Mouse (Mus musculus): ENCODE measurements around the gene Ccl3. TPM values are rescaled to one million over a fixed set of nuclear protein-coding genes. Genes with fewer than 3 reads are reported as not detected.

Ccl3 gene
- polyA plus RNA-seq, 1 experiment from 2014 or later, result 0.66 TPM

DNA sequence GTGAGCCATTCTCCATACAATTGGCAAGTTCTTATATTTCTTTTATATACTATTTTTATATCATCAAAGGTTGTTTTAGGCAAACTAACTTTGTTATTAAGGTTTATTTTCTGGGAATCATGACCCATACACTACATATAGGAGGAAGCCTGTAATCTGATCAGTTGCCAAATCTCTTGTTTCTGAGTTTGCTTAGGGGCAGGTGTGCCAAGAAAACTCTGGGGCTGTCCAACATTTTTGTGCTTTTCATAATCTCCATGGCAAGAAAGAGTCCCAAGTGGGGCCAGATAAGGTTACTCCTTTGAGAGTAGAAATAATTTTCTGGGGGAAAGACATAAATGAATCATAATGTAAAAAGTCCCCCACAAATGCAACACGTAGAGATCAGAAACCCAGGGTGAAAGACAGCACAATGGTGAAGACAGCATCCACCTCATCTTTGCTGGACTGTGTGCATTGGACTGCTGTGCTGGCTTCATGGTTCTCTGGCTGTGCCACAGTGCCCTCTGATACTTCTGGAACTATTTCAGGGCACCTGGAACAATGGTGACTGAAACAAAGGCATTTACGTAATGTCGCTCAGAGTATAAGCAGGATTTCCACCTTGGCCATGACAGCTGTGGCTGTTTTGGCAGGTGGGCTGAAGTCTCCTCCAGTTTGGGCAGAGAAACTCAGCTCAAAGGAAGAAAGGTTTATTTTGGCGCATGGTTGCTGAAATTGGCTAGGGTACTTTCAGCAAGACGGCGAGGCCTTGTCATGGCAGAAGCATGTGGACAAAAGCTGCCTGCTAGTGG lies 2.6 kb downstream of the Ccl3 start:
- Histone ChIP-seq H3K9ac (ENCODE audit: low read depth, low read length) (no peak overlapping the region), H3K27ac (ENCODE audit: low read length) (no peak overlapping the region), H3K4me3 (ENCODE audit: low read length) (no peak overlapping the region), H3K4me1 (ENCODE audit: control insufficient read depth, insufficient read depth, low read length) (no peaks in the 10 kb centered on the region), H3K9me3 (ENCODE audit: control insufficient read depth, low read length) (no peaks in the 10 kb centered on the region), H3K4me2 (ENCODE audit: low read depth, low read length) (no peak overlapping the region), H3K27me3 (replicated peaks; ENCODE audit: control insufficient read depth, insufficient read depth, low read length) (no peaks in the 10 kb centered on the region), H3K36me3 (ENCODE audit: control insufficient read depth, insufficient read depth, low read length) (no peaks in the 10 kb centered on the region)
- 94% methylated on average over 6 of the region's 6 CpGs for WGBS
- no peak for ATAC-seq

- H3K9me3 ChIP-seq (ENCODE audit: control insufficient read depth, low read length), result no peaks in the 10 kb centered on the region
- ATAC-seq, result no peak
- no peaks in the 10 kb centered on the region for H3K27me3 ChIP-seq (replicated peaks; ENCODE audit: control insufficient read depth, insufficient read depth, low read length)
- no peak within 1 kb of the TSS for H3K4me3 ChIP-seq (ENCODE audit: low read length)
- H3K4me2 ChIP-seq (ENCODE audit: low read depth, low read length), result no peak within 1 kb of the TSS
- no peak within 1 kb of the TSS for H3K27ac ChIP-seq (ENCODE audit: low read length)
- no peaks in the 10 kb centered on the region for H3K4me1 ChIP-seq (ENCODE audit: control insufficient read depth, insufficient read depth, low read length)
- no peaks in the 10 kb centered on the region for H3K36me3 ChIP-seq (ENCODE audit: control insufficient read depth, insufficient read depth, low read length)
- no peak within 1 kb of the TSS for H3K9ac ChIP-seq (ENCODE audit: low read depth, low read length)
- 85% methylated on average over 1 of the region's 1 CpGs for WGBS
These were observed 3.6 kb downstream of the Ccl3 start, which contains the start of gene Rpl9-ps1 for GRCm38 (mm10) chr11:83645521-83645920. Gene Rpl9-ps1 (minus strand): TSS chr11:83645621.

DNA sequence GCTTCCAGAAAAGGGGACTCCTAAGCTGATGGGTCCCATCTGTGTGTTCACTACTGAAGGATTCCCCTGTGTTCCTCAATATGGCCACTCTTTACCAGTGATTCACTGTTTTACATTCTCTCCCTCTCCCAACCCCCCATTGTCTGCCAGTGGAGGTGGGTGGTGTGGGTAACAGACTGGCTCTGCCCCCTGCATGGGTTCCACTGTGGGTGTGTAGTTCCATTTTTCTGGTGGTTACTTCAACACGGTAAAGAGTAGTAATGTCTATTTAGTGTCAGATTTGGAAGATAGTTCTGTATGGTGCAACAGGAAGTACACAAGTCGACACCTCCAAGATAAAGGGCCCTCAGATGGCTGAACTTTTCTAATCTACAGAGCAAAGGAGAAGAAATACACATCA lies 7.9 kb downstream of the Ccl3 start:
- Histone ChIP-seq H3K4me1 (ENCODE audit: control insufficient read depth, insufficient read depth, low read length) (no peaks in the 10 kb centered on the region), H3K4me2 (ENCODE audit: low read depth, low read length) (no peak overlapping the region), H3K36me3 (ENCODE audit: control insufficient read depth, insufficient read depth, low read length) (no peaks in the 10 kb centered on the region), H3K27me3 (replicated peaks; ENCODE audit: control insufficient read depth, insufficient read depth, low read length) (no peaks in the 10 kb centered on the region), H3K4me3 (ENCODE audit: low read length) (no peak overlapping the region), H3K9ac (ENCODE audit: low read depth, low read length) (no peak overlapping the region), H3K27ac (ENCODE audit: low read length) (no peak overlapping the region), H3K9me3 (ENCODE audit: control insufficient read depth, low read length) (no peaks in the 10 kb centered on the region)
- no peak for ATAC-seq
- 60% methylated on average over 2 of the region's 2 CpGs for WGBS

GRCm38 (mm10) chr11:83640141-83640540 lies 9.0 kb downstream of the Ccl3 start:
- Histone ChIP-seq H3K36me3 (ENCODE audit: control insufficient read depth, insufficient read depth, low read length) (no peaks in the 10 kb centered on the region), H3K27me3 (replicated peaks; ENCODE audit: control insufficient read depth, insufficient read depth, low read length) (no peaks in the 10 kb centered on the region), H3K27ac (ENCODE audit: low read length) (no peak overlapping the region), H3K4me1 (ENCODE audit: control insufficient read depth, insufficient read depth, low read length) (no peaks in the 10 kb centered on the region), H3K9ac (ENCODE audit: low read depth, low read length) (no peak overlapping the region), H3K9me3 (ENCODE audit: control insufficient read depth, low read length) (no peaks in the 10 kb centered on the region), H3K4me2 (ENCODE audit: low read depth, low read length) (no peak overlapping the region), H3K4me3 (ENCODE audit: low read length) (no peak overlapping the region)
- WGBS, result 75% methylated on average over 5 of the region's 5 CpGs
- ATAC-seq, result no peak

- no peak overlapping the region for H3K9ac ChIP-seq (ENCODE audit: low read depth, low read length)
- no peaks in the 10 kb centered on the region for H3K36me3 ChIP-seq (ENCODE audit: control insufficient read depth, insufficient read depth, low read length)
- no peak overlapping the region for H3K27ac ChIP-seq (ENCODE audit: low read length)
- 65% methylated on average over 3 of the region's 3 CpGs for WGBS
- H3K4me2 ChIP-seq (ENCODE audit: low read depth, low read length), result no peak overlapping the region
- H3K4me3 ChIP-seq (ENCODE audit: low read length), result no peak overlapping the region
- H3K27me3 ChIP-seq (replicated peaks; ENCODE audit: control insufficient read depth, insufficient read depth, low read length), result no peaks in the 10 kb centered on the region
- H3K9me3 ChIP-seq (ENCODE audit: control insufficient read depth, low read length), result no peaks in the 10 kb centered on the region
- no peaks in the 10 kb centered on the region for H3K4me1 ChIP-seq (ENCODE audit: control insufficient read depth, insufficient read depth, low read length)
- ATAC-seq, result no peak
These were observed 9.6 kb downstream of the Ccl3 start for GRCm38 (mm10) chr11:83639533-83639932.

DNA sequence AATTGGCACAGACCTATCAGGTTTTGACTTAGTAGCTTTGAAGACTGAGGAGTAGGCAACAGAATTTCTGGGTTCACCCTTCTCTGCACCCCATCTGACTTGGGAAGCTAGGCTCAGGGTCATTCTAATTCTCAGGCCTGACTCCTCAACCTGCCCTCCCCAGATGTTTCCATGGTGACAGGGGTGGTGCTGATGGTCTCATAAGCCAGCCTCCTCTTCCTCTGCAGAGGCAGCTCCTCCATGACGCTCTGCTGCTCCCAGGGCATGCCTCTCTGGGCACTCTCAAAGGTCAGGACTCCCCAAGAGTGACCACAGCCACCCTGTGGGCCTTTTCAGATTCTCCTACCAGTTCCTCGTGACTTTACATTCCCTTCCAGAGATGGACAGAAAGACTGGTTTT lies 10.2 kb downstream of the Ccl3 start:
- no peak for ATAC-seq
- Histone ChIP-seq H3K27ac (ENCODE audit: low read length) (no peak overlapping the region), H3K36me3 (ENCODE audit: control insufficient read depth, insufficient read depth, low read length) (no peaks in the 10 kb centered on the region), H3K9me3 (ENCODE audit: control insufficient read depth, low read length) (no peaks in the 10 kb centered on the region), H3K4me1 (ENCODE audit: control insufficient read depth, insufficient read depth, low read length) (no peaks in the 10 kb centered on the region), H3K9ac (ENCODE audit: low read depth, low read length) (no peak overlapping the region), H3K4me3 (ENCODE audit: low read length) (no peak overlapping the region), H3K4me2 (ENCODE audit: low read depth, low read length) (no peak overlapping the region), H3K27me3 (replicated peaks; ENCODE audit: control insufficient read depth, insufficient read depth, low read length) (no peaks in the 10 kb centered on the region)
- WGBS, result 55% methylated on average over 2 of the region's 2 CpGs

DNA sequence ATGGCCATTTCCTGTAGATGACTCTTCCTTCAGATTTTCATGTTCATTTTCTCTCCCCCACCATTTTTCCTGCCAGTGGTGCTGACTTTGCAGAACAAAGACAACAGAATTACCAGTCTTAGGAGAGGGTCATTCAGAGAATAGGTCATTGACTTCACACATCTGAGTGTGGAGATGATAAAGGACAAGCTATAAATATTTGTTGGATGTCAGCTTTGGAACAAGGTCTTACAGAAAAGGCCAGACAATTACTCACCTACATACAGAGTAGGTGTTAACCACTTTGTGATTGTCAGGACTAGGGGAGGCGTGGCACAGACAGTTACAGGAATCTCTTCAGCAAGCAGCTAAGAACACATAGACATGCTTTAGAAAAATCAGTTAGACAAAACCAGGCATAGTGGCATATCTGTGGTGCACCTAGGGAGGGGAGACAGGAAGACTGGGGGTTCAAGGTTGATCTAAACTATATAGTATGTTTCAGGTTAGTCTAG lies 12.4 kb downstream of the Ccl3 start:
- Histone ChIP-seq H3K4me3 (ENCODE audit: low read length) (no peak overlapping the region), H3K27me3 (replicated peaks; ENCODE audit: control insufficient read depth, insufficient read depth, low read length) (no peaks in the 10 kb centered on the region), H3K4me2 (ENCODE audit: low read depth, low read length) (no peak overlapping the region), H3K9ac (ENCODE audit: low read depth, low read length) (no peak overlapping the region), H3K4me1 (ENCODE audit: control insufficient read depth, insufficient read depth, low read length) (no peaks in the 10 kb centered on the region), H3K27ac (ENCODE audit: low read length) (no peak overlapping the region), H3K36me3 (ENCODE audit: control insufficient read depth, insufficient read depth, low read length) (no peaks in the 10 kb centered on the region), H3K9me3 (ENCODE audit: control insufficient read depth, low read length) (no peaks in the 10 kb centered on the region)
- ATAC-seq, result no peak
- WGBS, result 90% methylated on average over 1 of the region's 1 CpGs

DNA sequence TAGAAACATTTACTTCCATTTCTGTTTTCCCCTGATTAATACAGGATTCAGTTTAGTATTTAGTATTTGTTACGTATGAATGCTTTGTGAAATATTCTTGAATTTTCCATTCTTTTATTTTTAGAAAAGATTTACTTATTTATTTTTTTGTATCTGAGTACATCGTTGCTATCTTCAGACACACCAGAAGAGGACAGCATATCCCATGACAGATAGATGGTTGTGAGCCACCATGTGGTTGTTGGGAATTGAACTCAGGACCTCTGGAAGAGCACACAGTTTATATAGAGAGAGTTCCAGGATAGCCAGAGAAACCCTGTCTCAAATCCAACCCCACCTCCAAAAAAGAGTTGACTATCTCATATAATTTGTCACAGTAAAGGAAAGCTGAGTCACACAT lies 14.3 kb downstream of the Ccl3 start:
- no peak overlapping the region for H3K4me2 ChIP-seq (ENCODE audit: low read depth, low read length)
- whole genome bisulfite sequencing, result 94% methylated on average over 2 of the region's 2 CpGs

DNA sequence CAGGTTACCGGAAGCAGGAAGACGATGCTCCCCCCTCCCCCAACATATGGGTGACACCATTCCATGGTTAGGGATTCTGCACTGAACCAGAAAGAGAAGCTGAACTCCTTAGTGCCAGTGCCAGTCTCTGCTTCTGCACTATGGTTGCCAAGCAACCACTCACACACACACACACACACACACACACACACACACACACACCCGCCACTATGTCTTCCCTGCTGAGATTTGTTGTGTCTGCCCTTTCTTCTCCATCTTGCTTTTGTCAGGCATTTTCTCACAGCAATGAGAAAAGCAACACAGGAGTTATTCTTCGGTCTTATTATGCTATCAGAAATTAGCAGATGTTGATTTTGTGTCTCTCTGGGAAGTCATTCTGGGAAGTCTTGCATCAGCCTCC lies 14.7 kb downstream of the Ccl3 start:
- no peak for ATAC-seq
- Histone ChIP-seq H3K4me1 (ENCODE audit: control insufficient read depth, insufficient read depth, low read length) (no peaks in the 10 kb centered on the region), H3K4me3 (ENCODE audit: low read length) (no peak overlapping the region), H3K9me3 (ENCODE audit: control insufficient read depth, low read length) (no peaks in the 10 kb centered on the region), H3K9ac (ENCODE audit: low read depth, low read length) (no peak overlapping the region), H3K4me2 (ENCODE audit: low read depth, low read length) (no peak overlapping the region), H3K27me3 (replicated peaks; ENCODE audit: control insufficient read depth, insufficient read depth, low read length) (no peaks in the 10 kb centered on the region), H3K36me3 (ENCODE audit: control insufficient read depth, insufficient read depth, low read length) (no peaks in the 10 kb centered on the region), H3K27ac (ENCODE audit: low read length) (no peak overlapping the region)
- 65% methylated on average over 4 of the region's 4 CpGs for WGBS

More for the DNA sequence above, 14.3 kb downstream of the Ccl3 start:
- Histone ChIP-seq H3K36me3 (ENCODE audit: control insufficient read depth, insufficient read depth, low read length) (no peaks in the 10 kb centered on the region), H3K9ac (ENCODE audit: low read depth, low read length) (no peak overlapping the region), H3K4me1 (ENCODE audit: control insufficient read depth, insufficient read depth, low read length) (no peaks in the 10 kb centered on the region), H3K27me3 (replicated peaks; ENCODE audit: control insufficient read depth, insufficient read depth, low read length) (no peaks in the 10 kb centered on the region), H3K27ac (ENCODE audit: low read length) (no peak overlapping the region), H3K9me3 (ENCODE audit: control insufficient read depth, low read length) (no peaks in the 10 kb centered on the region), H3K4me3 (ENCODE audit: low read length) (no peak overlapping the region)
- ATAC-seq, result no peak

DNA sequence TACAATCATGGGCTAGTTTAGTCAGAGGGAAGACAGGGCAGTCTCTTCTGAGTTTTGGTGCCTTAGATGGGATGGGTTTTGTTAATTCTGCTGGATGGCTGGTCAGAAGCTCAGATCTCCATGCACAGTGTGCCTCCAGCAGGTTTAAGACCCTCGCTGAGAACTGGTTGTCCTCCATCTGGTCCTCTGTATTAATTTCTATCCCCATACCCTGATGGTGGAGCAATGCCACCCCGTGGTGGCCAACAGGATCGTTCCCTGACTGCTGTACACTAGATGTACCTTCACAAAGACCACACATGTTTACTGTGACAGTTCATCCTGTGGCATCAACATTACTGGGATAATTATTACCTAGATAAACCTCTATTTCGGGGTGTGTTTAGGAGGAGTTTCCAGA lies 16.4 kb downstream of the Ccl3 start:
- H3K9ac ChIP-seq (ENCODE audit: low read depth, low read length), result no peak overlapping the region
- H3K36me3 ChIP-seq (ENCODE audit: control insufficient read depth, insufficient read depth, low read length), result no peaks in the 10 kb centered on the region
- WGBS, result 65% methylated on average over 4 of the region's 4 CpGs
- no peaks in the 10 kb centered on the region for H3K9me3 ChIP-seq (ENCODE audit: control insufficient read depth, low read length)
- no peaks in the 10 kb centered on the region for H3K27me3 ChIP-seq (replicated peaks; ENCODE audit: control insufficient read depth, insufficient read depth, low read length)
- H3K4me1 ChIP-seq (ENCODE audit: control insufficient read depth, insufficient read depth, low read length), result no peaks in the 10 kb centered on the region
- H3K27ac ChIP-seq (ENCODE audit: low read length), result no peak overlapping the region
- no peak overlapping the region for H3K4me3 ChIP-seq (ENCODE audit: low read length)
- ATAC-seq, result no peak
- no peak overlapping the region for H3K4me2 ChIP-seq (ENCODE audit: low read depth, low read length)
